Mouse (Mus musculus): ENCODE data around the gene Rbm8a.

The Rbm8a gene

DNA sequence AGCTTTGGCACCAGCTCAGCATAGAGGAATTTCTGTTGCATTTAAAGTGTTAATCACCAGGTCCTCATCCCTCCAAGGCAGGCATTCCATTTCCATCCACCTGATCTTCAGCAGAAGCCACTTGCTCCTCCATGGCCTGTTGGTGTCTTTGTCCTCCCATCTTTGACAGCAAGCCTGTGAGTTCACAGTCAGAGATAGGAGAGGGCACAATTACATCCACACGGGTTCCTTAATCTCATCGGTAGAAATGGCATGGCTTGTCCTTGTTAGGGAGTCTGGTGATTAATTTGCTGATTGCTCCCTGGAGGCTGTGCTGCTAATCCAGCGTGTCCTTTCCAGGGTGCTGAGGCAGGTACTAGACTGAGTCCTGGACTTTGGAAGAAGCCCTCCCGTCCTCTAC is 43.8 kb downstream of the Rbm8a start:
- DNase-seq = no peak

DNA sequence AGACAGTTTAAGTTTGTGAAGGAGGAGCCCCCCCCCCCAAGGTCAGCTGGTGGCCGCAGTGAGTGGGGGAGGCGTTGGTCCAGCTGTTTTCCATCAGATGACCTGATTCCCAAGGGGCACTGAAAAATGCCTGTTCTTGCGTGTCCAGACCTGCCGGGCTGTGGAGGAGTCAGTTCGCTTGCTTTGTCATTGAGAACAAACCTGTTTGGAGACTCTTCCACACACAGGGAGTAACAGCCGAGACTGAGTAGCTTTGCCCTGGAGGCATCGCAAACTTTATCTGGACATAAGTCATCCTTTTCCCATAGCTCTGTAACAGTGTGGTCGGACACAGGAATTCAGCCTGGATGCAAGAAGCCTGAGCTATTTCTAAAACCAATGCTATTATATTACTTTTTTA is 44.7 kb downstream of the Rbm8a start:
- DNase-seq = no peak

DNA sequence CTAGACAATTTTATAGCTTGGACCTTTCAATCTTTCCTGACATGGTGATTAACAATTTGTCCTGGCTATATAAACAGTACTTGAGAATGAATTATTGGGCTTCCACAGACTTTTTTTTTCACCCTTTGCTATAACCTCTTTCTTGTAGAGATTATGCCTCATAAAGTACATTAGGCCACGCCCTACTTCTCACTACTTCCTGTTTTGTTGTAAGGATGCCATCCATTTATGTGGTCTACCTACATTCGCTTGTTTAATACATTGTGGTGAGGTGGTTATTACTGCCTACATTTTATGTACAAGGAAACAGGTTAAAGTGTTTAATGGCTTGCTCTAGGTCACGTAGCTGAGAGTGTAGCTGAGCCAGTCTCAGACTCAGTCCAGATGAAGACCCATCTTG is 45.4 kb downstream of the Rbm8a start:
- DNase-seq = no peak

DNA sequence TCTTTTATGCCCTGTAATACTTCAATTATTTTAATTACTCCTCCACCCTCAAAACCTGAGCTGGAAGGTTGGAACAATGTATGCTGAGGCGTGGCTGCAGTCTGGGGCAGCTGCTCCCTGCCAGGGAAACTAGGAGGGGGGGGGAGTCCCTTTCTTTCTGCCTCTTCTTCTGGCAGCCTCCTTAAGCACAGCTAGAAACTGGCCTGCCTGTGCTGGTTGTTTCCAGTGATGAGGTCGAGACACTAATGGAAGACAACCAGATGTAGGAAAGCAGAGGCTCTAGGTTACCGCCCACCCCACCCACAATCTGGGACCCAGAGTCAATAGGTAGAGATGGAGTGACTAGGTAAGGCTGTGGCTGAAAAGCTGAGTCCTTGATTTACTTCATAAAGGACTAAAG is 46.0 kb downstream of the Rbm8a start:
- no peak for DNase-seq

DNA sequence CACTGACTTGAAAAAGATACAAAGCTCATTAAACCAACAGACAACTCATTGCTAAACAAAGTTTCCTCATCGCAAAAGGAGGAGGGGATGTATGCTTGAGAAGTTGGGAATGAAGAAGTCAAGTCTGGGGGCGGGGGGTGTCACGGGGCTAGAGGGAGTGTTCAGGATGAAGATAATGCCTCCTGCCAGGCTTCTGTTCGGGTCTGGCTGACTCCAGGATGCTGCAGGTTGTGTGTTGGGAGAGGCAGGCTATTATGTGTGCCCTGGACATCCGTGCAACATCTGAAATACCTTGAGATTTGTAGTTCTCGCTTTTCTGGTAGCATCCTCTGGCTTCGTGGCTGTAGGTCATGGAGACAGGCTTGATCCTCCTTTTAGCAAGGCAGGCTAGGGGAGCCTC is 48.7 kb downstream of the Rbm8a start:
- DNase-seq = no peak

DNA sequence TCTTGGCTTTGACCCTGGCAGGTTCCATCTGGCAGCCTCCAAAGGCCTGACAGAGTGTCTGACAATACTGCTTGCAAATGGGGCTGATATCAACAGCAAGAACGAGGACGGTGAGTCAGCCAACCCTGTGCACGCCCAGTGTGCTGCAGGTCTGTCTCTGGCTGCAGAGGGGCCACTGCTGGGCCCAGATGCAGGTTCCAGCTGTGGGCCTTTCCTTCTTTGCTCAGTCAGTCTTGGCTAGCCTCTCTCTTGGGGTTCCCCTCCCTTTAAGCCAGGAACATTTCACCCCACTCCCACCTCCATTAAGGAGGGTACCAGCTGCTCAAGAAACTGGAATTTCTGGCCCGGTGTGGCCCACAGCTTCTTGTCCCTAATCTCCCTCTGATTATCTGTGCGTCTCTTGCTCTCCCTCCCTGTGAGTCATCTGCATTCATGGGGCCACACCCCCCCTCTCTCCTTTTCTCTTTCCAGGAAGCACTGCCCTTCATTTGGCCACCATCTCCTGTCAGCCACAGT is 49.5 kb downstream of the Rbm8a start:
- DNase-seq = no peak

DNA sequence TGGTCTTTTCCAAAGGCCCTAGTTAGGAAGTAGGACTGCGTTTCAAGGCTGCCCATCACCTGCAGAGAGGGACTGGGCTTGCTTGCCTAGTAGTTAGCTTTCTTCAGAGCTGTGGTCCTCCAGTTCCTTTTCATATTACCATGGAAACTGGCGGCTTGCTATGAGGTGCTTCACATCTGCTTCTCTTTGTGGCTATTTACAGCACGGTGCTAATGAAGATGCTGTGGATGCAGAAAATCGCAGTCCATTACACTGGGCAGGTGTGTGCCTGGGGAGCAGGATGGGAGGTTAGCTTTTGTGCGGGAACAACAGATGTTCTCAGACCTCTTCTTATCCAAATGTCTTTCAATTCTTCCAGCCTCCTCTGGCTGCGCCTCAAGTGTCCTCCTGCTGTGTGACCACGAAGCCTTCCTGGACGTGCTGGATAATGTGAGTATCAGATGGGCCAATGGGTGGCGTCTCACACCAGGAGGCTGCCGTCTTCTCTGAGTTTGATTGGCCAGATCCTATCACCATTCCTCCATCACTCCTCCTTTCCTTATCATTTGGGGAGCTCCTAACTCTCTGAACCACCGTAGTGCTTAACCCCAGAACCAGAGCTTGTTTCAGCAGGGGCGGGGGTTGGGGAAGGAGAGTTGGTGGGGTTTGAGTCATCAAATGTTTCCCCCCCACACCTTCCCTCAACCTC is 50.7 kb downstream of the Rbm8a start:
- no peak for DNase-seq
